Mouse (Mus musculus) heart, postnatal 4 days (tissue): Measurements from ENCODE around the gene Myo15b. TPM values are rescaled to one million over a fixed set of nuclear protein-coding genes. Genes with fewer than 3 reads are reported as not detected.

Source experiments
- total RNA-seq, 2 experiments: library from RNA; stranded (reverse); gene quantifications; 2 replicates each; pipeline ENCODE4 v1.2.3; 2021

Myo15b gene
- total RNA-seq, 2 experiments from 2014 or later = 0.16 to 0.19 TPM

Other genes with a start within 250 kb of the Myo15b start
- 10 to 100 TPM; 34.0 to 40.6 TPM for gene Mif4gd, start 245.4 kb upstream of the Myo15b start, total RNA-seq
- 10 to 100 TPM; 27.6 to 30.7 TPM for gene Slc25a19, start 230.1 kb upstream of the Myo15b start, total RNA-seq
- gene Grb2, start 149.8 kb upstream of the Myo15b start, total RNA-seq = 100 to 1,000 TPM; 119 to 134 TPM
- gene Tmem94, start 93.0 kb upstream of the Myo15b start, total RNA-seq = 100 to 1,000 TPM; 103 to 108 TPM
- gene Caskin2, start 44.8 kb upstream of the Myo15b start, total RNA-seq = 10 to 100 TPM; 51.7 to 58.8 TPM
- 10 to 100 TPM; 13.0 to 14.2 TPM for gene Tsen54, start 43.7 kb upstream of the Myo15b start, total RNA-seq
- gene Llgl2, start 34.4 kb upstream of the Myo15b start, total RNA-seq = 10 to 100 TPM; 20.0 to 21.2 TPM
- gene Smim5, start 41.6 kb downstream of the Myo15b start, total RNA-seq = 10 to 100 TPM; 28.7 to 29.9 TPM
- under 1 TPM in 1 of 2 experiments, not detected in 1; 0.27 TPM for gene Smim6, start 53.6 kb downstream of the Myo15b start, total RNA-seq
- 10 to 100 TPM; 25.7 to 29.0 TPM for gene Sap30bp, start 74.9 kb downstream of the Myo15b start, total RNA-seq
- 1 to 10 TPM; 8.0 to 10.0 TPM for gene Recql5, start 75.1 kb downstream of the Myo15b start, total RNA-seq
- gene Itgb4, start 116.3 kb downstream of the Myo15b start, total RNA-seq = 1 to 10 TPM; 5.0 to 5.4 TPM
- gene Galk1, start 154.3 kb downstream of the Myo15b start, total RNA-seq = 10 to 100 TPM; 52.9 to 54.3 TPM
- gene H3f3b, start 169.6 kb downstream of the Myo15b start, total RNA-seq = 100 to 1,000 TPM; 466 to 502 TPM
- gene Unk, start 171.9 kb downstream of the Myo15b start, total RNA-seq = 10 to 100 TPM; 22.3 to 25.0 TPM
- under 1 TPM; 0.88 to 0.95 TPM for gene Unc13d, start 219.6 kb downstream of the Myo15b start, total RNA-seq
- 100 to 1,000 TPM; 107 TPM for gene Wbp2, start 228.6 kb downstream of the Myo15b start, total RNA-seq